Mouse (Mus musculus) hindbrain, postnatal 0 days (tissue): Measurements from ENCODE around the gene Adgrg3. TPM values are rescaled to one million over a fixed set of nuclear protein-coding genes. Genes with fewer than 3 reads are reported as not detected.

Experiments
- ATAC-seq: fragments of 200-750 bp; cut with Nextera tagmentation; 2 replicates; pipeline ENCODE4 v1.8.0; 2017; ENCODE audit warnings: mild to moderate bottlenecking, moderate TSS enrichment, moderate library complexity
- DNase-seq: peaks from one replicate; pipeline ENCODE4 v3.0.0-alpha.2; 2015; ENCODE audit warnings: low spot score
- H3K27ac ChIP-seq: fragments of 300-500 bp; sonication (generic); 2 replicates; pipeline ENCODE4 v1.5.1; 2014; ENCODE audit warnings: mild to moderate bottlenecking
- H3K27me3 ChIP-seq: fragments of 300-500 bp; sonication (generic); 2 replicates; pipeline ENCODE4 v1.6.1; 2014; ENCODE audit warnings: low read length, mixed read lengths; ENCODE audit not compliant: insufficient read depth
- H3K36me3 ChIP-seq: fragments of 300-500 bp; sonication (generic); 2 replicates; pipeline ENCODE4 v1.6.1; 2014; ENCODE audit warnings: low read length, mixed read lengths; ENCODE audit not compliant: insufficient read depth
- H3K4me1 ChIP-seq: fragments of 300-500 bp; sonication (generic); 2 replicates; pipeline ENCODE4 v1.6.1; 2014; ENCODE audit warnings: antibody characterized with exemption, low read length, mixed read lengths; ENCODE audit not compliant: insufficient read depth
- H3K4me2 ChIP-seq: fragments of 300-500 bp; sonication (generic); 2 replicates; pipeline ENCODE4 v1.6.1; 2014; ENCODE audit warnings: low read depth, mild to moderate bottlenecking, low read length, moderate library complexity, mixed read lengths
- H3K4me3 ChIP-seq: fragments of 300-500 bp; sonication (generic); 2 replicates; pipeline ENCODE4 v1.5.1; 2014; ENCODE audit warnings: low read length
- H3K9ac ChIP-seq: fragments of 300-500 bp; sonication (generic); replicated peaks from 2 replicates; pipeline ENCODE4 v1.6.1; 2014; ENCODE audit warnings: mild to moderate bottlenecking, low read length, moderate library complexity, mixed read lengths
- H3K9me3 ChIP-seq: fragments of 300-500 bp; sonication (generic); 2 replicates; pipeline ENCODE4 v1.6.1; 2016; ENCODE audit warnings: low read length, mixed read lengths
- CTCF ChIP-seq: IDR thresholded peaks from 2 replicates; pipeline ENCODE4 v1.5.1; 2016; ENCODE audit warnings: antibody characterized with exemption, control low read depth, low read depth
- WGBS: fragments of 180-500 bp; shearing (Covaris S2); extraction: QIAGEN DNeasy Blood & Tissue Kit; methylation state at CpG from one replicate; pipeline ENCODE4 v1.1.7; 2014; 5-methylcytosine and 5-hydroxymethylcytosine counted together
- polyA plus RNA-seq: library from polyadenylated mRNA; unstranded; fragments of >200 nt; fragmentation: Nextera tagmentation; extraction: Ambion mirVana; gene quantifications from 2 replicates; pipeline ENCODE4 v1.2.1, GENCODE M21; 2015
- total RNA-seq: library from RNA; depleted of rRNA; stranded (reverse); fragments of >200 nt; gene quantifications from 2 replicates; pipeline ENCODE4 v1.2.3, GENCODE M21; 2014

The Adgrg3 gene
- total and polyA plus RNA-seq, 2 experiments from 2014 or later = 0.54 to 1.3 TPM

GRCm38 (mm10) chr8:94996899-94997856 lies 20.3 kb upstream of the Adgrg3 start:
- H3K27ac ChIP-seq = peak overlapping the region; percentile 95
- peaks cover 80% of the 10 kb centered on the region for H3K4me1 ChIP-seq
- TF ChIP-seq CTCF = peak; percentile 48
- H3K4me3 ChIP-seq = peak overlapping the region; percentile 39
- H3K9ac ChIP-seq = peak overlapping the region; percentile 62
- ATAC-seq (no peak), DNase-seq (peak; percentile 69)
- 19% methylated on average over 6 of the region's 6 CpGs for WGBS
- H3K4me2 ChIP-seq = peak overlapping the region; percentile 68
- no peaks in the 10 kb centered on the region for H3K27me3 ChIP-seq
- H3K36me3 ChIP-seq = no peaks in the 10 kb centered on the region
- H3K9me3 ChIP-seq = no peaks in the 10 kb centered on the region

GRCm38 (mm10) chr8:94997857-94998243 lies 19.6 kb upstream of the Adgrg3 start:
- peak overlapping the region; percentile 68 for H3K4me2 ChIP-seq
- H3K9ac ChIP-seq = peak overlapping the region; percentile 62; the same call in 1 of the 2 replicates
- no peaks in the 10 kb centered on the region for H3K27me3 ChIP-seq
- no peak for TF ChIP-seq CTCF
- H3K36me3 ChIP-seq = no peaks in the 10 kb centered on the region
- no peak for ATAC-seq
- peak overlapping the region; percentile 39 for H3K4me3 ChIP-seq
- DNase-seq = no peak
- no peaks in the 10 kb centered on the region for H3K9me3 ChIP-seq
- H3K4me1 ChIP-seq = peaks cover 74% of the 10 kb centered on the region
- H3K27ac ChIP-seq = peak overlapping the region; percentile 95; the same call in 1 of the 2 replicates
- 29% methylated on average over 6 of the region's 6 CpGs for WGBS

GRCm38 (mm10) chr8:94998431-94998830 lies 19.1 kb upstream of the Adgrg3 start:
- H3K4me1 ChIP-seq = peaks cover 69% of the 10 kb centered on the region
- TF ChIP-seq CTCF = no peak
- no peaks in the 10 kb centered on the region for H3K9me3 ChIP-seq
- peak overlapping the region; percentile 68 for H3K4me2 ChIP-seq
- H3K9ac ChIP-seq = peak overlapping the region; percentile 62
- no peaks in the 10 kb centered on the region for H3K27me3 ChIP-seq
- peaks cover 4% of the 10 kb centered on the region for H3K36me3 ChIP-seq
- peak overlapping the region; percentile 39 for H3K4me3 ChIP-seq
- no peak for DNase-seq
- WGBS = 20% methylated on average over 2 of the region's 2 CpGs
- no peak for ATAC-seq
- peak overlapping the region; percentile 95 for H3K27ac ChIP-seq

- DNase-seq (no peak), ATAC-seq (no peak)
- peak overlapping the region; percentile 62 for H3K9ac ChIP-seq
- 16% methylated on average over 6 of the region's 6 CpGs for WGBS
- peak overlapping the region; percentile 95 for H3K27ac ChIP-seq
- H3K4me3 ChIP-seq = 0 out of 2 replicates have a peak overlapping the region, but pooled peaks have one; percentile 39
- H3K9me3 ChIP-seq = no peaks in the 10 kb centered on the region
- H3K27me3 ChIP-seq = no peaks in the 10 kb centered on the region
- peaks cover 64% of the 10 kb centered on the region for H3K4me1 ChIP-seq
- peaks cover 9% of the 10 kb centered on the region for H3K36me3 ChIP-seq
- peak overlapping the region; percentile 68 for H3K4me2 ChIP-seq
- no peak for TF ChIP-seq CTCF
Observed at GRCm38 (mm10) chr8:94999004-94999403, 18.5 kb upstream of the Adgrg3 start.

GRCm38 (mm10) chr8:94999956-95000355 lies 17.5 kb upstream of the Adgrg3 start:
- Histone ChIP-seq H3K4me3 (no peak overlapping the region; the same call in 1 of the 2 replicates), H3K27me3 (no peaks in the 10 kb centered on the region), H3K4me2 (peak overlapping the region; percentile 68), H3K4me1 (peaks cover 56% of the 10 kb centered on the region), H3K36me3 (peaks cover 19% of the 10 kb centered on the region), H3K9me3 (no peaks in the 10 kb centered on the region), H3K27ac (peak overlapping the region; percentile 95), H3K9ac (peak overlapping the region; percentile 25)
- DNase-seq (no peak), ATAC-seq (no peak)
- TF ChIP-seq CTCF = no peak
- WGBS = 29% methylated on average over 6 of the region's 6 CpGs

- 10% methylated on average over 5 of the region's 5 CpGs for WGBS
- ATAC-seq = peak; percentile 43
- peak; percentile 80 for DNase-seq
- peak overlapping the region; percentile 68 for H3K4me2 ChIP-seq
- no peak overlapping the region for H3K4me3 ChIP-seq
- H3K36me3 ChIP-seq = peaks cover 26% of the 10 kb centered on the region
- H3K4me1 ChIP-seq = peaks cover 51% of the 10 kb centered on the region
- H3K27ac ChIP-seq = peak overlapping the region; percentile 95
- no peaks in the 10 kb centered on the region for H3K9me3 ChIP-seq
- H3K9ac ChIP-seq = no peak overlapping the region
- TF ChIP-seq CTCF = no peak
- H3K27me3 ChIP-seq = no peaks in the 10 kb centered on the region
Observed at GRCm38 (mm10) chr8:95000684-95001083, 16.8 kb upstream of the Adgrg3 start.
